Mouse (Mus musculus): ENCODE results near the gene Sdhaf3. TPM values are rescaled to one million over a fixed set of nuclear protein-coding genes. Genes with fewer than 3 reads are reported as not detected.

Sdhaf3 gene
- total RNA-seq, 2 experiments from 2014 or later, result 6.4 to 6.9 TPM

GRCm38 (mm10) chr6:7084370-7084769, 128.6 kb downstream of the Sdhaf3 start:
- H3K27ac ChIP-seq, result no peak overlapping the region
- TF ChIP-seq CTCF (conservative IDR thresholded peaks at IDR 0.05), result no peak
- DNase-seq (ENCODE audit: low spot score in 2 of 2), result peak in 1 of 2 experiments; percentile 0
- H3K4me3 ChIP-seq, result no peak overlapping the region

- no peak for TF ChIP-seq CTCF (conservative IDR thresholded peaks at IDR 0.05)
- DNase-seq (ENCODE audit: low spot score in 2 of 2), result no peak
- H3K4me3 ChIP-seq, result no peak overlapping the region
Observed at GRCm38 (mm10) chr6:7085506-7085905, 129.7 kb downstream of the Sdhaf3 start.

GRCm38 (mm10) chr6:7092094-7092493, 136.3 kb downstream of the Sdhaf3 start:
- Histone ChIP-seq H3K27ac (no peak overlapping the region), H3K4me3 (no peak overlapping the region)
- no peak for TF ChIP-seq CTCF (conservative IDR thresholded peaks at IDR 0.05)
- DNase-seq (ENCODE audit: low spot score in 2 of 2), result no peak

More at GRCm38 (mm10) chr6:7085506-7085905, 129.7 kb downstream of the Sdhaf3 start:
- no peak overlapping the region for H3K27ac ChIP-seq

Other genes with a start within 250 kb of the Sdhaf3 start
- 1 to 10 TPM; 7.5 to 8.5 TPM for gene Dlx6, start 92.7 kb upstream of the Sdhaf3 start, total RNA-seq (2021)
- 1 to 10 TPM; 4.3 to 6.1 TPM for gene Dlx5, start 73.9 kb upstream of the Sdhaf3 start, total RNA-seq (2021)

Measured in layer of hippocampus, adult 2 months (tissue).